Mouse (Mus musculus) splenic B cell, adult 2 months (primary cell): ENCODE measurements at regions not wholly inside any gene's neighbourhood (a gene's known extent, or its start where the extent isn't known, plus 50 kb on each side); places are given as distances from the start of the nearest gene placed in this dataset.
"Not testable (repeated sequence)": the region's sequence is repeated elsewhere in the genome, so short reads cannot be mapped to it uniquely, and the experiment has no call there.

ENCODE experiments used
- DNase-seq: peaks from one replicate; pipeline ENCODE4 v3.0.0-alpha.2; 2011; ENCODE audit warnings: low read depth, low spot score
- H3K27me3 ChIP-seq: 2 replicates; pipeline ENCODE4 v1.6.1; 2012; ENCODE audit warnings: mild to moderate bottlenecking, low read length, moderate library complexity, mixed read lengths; ENCODE audit not compliant: control insufficient read depth, poor library complexity, insufficient read depth, severe bottlenecking
- H3K36me3 ChIP-seq: 2 replicates; pipeline ENCODE4 v1.6.1; 2012; ENCODE audit warnings: mild to moderate bottlenecking, low read length, moderate library complexity, mixed read lengths; ENCODE audit not compliant: control insufficient read depth, poor library complexity, insufficient read depth, severe bottlenecking

DNA sequence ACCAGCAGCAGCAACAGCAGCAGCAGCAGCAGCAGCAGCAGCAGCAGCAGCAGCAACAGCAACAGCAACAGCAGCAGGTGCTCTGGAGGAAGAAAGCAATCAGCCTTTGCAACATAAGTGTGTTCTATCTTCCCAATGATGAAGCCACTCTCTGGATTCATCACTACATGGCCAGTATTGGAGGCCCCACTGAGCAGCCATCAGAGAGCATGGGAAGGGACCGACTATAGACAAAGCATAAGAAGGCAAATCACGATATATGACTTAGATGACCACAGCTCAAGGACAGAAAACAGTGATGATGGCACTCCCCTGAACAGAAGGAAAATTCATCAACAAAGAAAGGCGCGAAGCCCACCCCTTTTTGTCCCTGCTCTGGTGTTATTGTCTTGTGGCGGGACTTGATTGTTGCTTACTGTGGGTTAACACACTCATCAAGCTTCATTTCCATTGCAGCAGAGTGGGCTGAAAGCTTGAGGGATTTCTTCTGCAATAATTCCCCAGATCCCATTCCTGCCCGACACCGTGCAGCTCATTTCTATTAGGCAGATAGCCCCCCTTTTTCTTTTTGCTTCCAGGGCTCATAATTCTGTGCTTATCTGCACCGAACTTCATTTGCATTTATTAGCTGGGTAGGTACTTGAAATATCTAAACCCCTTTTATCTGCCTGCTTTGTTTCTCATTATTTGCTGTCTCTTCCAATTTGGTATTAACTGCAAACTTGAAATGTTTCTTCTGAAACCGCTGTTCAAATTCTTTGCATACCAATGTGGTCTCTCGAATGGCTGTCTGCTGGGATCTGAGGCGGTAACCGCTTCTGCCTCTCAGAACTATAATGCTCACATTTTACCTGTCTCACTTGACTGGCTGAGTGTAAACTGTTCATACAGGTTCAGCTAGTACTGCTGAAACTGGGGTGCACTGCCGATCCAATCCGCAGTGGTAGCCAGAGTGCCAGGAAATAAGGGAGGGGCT is 296.5 kb downstream of the Hace1 start:
- Histone ChIP-seq H3K36me3 (no peaks in the 10 kb centered on the region), H3K27me3 (no peaks in the 10 kb centered on the region)
- no peak for DNase-seq

- DNase-seq, H3K36me3 ChIP-seq, H3K27me3 ChIP-seq: not testable (repeated sequence)
Observed at GRCm38 (mm10) chr10:45875287-45875686, 297.7 kb downstream of the Hace1 start.

- DNase-seq: no peak
- H3K27me3 ChIP-seq: no peaks in the 10 kb centered on the region
- H3K36me3 ChIP-seq: no peaks in the 10 kb centered on the region
Observed at GRCm38 (mm10) chr10:45883745-45884144, 306.1 kb downstream of the Hace1 start.

DNA sequence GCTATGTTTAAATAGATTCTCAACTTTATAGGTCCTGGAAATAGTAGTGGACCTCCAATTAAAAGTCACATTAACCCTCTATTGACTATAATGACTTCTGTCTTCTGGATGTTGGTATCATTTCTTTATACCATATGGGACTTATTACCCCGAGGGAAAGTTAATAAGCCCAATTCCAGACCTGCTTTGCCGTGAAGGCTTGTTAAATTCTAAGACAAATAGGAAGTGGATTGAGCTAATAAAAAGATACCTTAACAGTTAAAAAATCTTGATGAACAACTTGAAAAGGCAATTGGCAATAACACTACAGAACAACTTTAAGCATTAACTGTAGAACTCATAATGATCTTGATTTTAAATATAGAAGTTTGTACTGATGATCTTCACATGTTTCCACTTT is 309.0 kb downstream of the Hace1 start:
- Histone ChIP-seq H3K36me3 (no peaks in the 10 kb centered on the region), H3K27me3 (no peaks in the 10 kb centered on the region; the same call in 1 of the 2 replicates)
- DNase-seq: no peak

- H3K27me3 ChIP-seq: no peaks in the 10 kb centered on the region; the same call in 1 of the 2 replicates
- no peak for DNase-seq
- no peaks in the 10 kb centered on the region for H3K36me3 ChIP-seq
Observed at GRCm38 (mm10) chr10:45888835-45889234, 311.2 kb downstream of the Hace1 start.

GRCm38 (mm10) chr10:45889381-45889951 is 311.8 kb downstream of the Hace1 start:
- DNase-seq: no peak
- Histone ChIP-seq H3K27me3 (no peaks in the 10 kb centered on the region; the same call in 1 of the 2 replicates), H3K36me3 (no peaks in the 10 kb centered on the region)

DNA sequence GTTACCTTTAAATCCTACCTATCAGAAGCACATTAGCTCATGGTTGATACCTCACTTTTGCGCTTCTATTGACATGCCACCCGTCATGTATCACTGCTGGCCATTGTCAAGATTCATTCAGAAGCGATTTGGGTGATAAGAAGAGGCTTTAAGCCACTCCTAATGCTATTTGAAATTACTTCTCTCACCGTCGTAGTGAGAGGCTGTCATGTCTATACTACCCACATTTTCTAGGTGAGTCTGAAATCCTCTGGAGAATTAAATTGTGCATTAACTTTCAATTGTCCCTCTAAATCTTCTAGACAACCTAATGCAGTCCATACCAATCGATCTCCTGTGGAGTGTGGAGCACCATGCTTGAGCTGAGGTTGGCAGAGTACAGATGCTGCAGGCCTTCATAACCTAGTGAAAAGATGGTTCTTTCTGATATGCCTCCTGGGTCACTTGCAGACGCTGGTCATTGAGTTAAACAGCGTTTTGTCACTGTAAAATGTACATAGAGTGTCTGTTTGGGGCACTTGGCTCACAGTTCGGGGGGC is 312.5 kb downstream of the Hace1 start:
- no peak for DNase-seq
- Histone ChIP-seq H3K36me3 (no peaks in the 10 kb centered on the region), H3K27me3 (no peaks in the 10 kb centered on the region; the same call in 1 of the 2 replicates)

GRCm38 (mm10) chr10:45892464-45892863 is 314.8 kb downstream of the Hace1 start:
- Histone ChIP-seq H3K36me3 (no peaks in the 10 kb centered on the region), H3K27me3 (no peaks in the 10 kb centered on the region; the same call in 1 of the 2 replicates)
- no peak for DNase-seq

DNA sequence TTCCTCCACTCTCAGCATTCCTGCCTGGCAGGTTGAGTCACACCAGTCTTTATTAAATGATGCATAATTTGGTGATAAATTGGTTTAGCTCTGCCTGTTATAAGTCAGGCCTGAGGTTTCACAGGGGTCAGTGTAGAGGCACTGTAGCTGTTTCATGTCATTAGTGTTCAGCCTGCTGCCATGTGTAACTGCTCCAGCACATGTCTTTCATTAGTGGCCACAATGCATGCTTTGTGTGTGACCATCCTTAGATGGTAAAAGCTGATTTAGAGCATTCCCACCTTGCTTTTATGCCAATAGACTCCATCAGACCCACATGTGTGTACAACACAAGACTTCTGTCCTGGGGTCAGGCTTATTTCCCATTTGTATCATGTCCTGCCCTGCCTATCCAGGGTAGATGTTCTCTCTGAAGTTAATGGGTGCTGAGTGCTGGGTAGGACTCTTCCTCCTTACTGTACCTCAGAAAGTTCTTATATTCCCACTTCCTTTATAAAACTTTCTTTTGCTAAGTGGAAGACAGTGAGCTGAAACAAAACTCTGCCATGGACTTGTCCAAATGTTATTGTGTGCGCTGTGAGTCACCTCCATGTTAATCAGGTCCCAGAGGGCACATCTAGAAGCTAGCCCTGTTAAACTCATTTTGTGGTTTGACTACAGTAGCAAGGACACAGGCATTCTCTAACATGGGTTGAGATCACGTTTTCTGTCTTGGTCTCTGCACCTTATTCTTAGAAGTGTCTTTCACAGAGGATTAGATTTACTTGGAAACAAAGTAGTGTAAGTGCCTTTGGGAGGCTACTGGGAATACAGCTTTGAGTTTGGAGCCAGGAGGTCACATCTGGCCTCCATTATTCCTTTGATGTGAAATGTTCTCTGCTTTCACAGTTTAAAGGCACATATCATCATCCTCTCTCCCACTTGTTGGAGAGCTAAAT is 316.5 kb downstream of the Hace1 start:
- DNase-seq: no peak
- Histone ChIP-seq H3K27me3 (no peaks in the 10 kb centered on the region; the same call in 1 of the 2 replicates), H3K36me3 (no peaks in the 10 kb centered on the region)

DNA sequence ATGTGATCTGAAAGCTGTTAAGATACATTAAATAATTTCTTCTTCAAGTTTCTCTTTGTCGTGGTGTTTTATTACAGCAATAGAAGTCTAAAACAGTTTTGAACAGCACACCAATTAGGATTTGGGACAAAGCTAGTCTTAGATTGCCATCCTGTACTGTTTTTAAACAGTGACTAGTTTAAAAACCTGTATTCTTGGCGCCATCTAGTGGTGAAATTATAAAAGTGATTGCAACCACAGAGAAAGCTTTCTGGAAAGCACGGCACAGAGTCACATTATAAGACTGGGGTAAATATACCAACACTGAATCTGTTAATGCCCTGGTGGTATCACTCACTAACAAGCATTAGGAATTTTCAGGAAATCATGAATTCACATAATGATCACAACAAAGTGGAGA is 339.3 kb downstream of the Hace1 start:
- peak; percentile 61 for DNase-seq
- no peaks in the 10 kb centered on the region for H3K36me3 ChIP-seq
- H3K27me3 ChIP-seq: no peaks in the 10 kb centered on the region

DNA sequence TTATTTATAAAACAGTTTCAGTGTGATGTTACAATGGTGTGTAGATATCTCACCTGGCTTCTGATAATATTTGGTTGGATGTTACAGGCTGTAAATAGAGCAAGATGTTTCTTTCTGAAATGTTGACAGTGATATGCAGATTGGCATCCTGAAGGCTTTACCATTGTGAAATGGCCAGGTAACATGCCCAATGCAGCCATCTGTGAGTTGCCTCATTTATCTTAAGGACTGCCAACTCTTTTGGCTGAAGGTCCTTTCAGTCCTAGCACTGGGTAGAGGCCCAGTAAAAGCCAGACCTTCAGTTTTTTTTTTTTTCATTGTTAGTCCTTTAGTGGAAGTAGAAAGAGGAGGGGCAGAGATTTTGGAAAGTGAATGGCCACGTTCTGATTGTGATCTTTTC is 348.1 kb downstream of the Hace1 start:
- H3K36me3 ChIP-seq: no peaks in the 10 kb centered on the region
- DNase-seq: no peak
- H3K27me3 ChIP-seq: no peaks in the 10 kb centered on the region

DNA sequence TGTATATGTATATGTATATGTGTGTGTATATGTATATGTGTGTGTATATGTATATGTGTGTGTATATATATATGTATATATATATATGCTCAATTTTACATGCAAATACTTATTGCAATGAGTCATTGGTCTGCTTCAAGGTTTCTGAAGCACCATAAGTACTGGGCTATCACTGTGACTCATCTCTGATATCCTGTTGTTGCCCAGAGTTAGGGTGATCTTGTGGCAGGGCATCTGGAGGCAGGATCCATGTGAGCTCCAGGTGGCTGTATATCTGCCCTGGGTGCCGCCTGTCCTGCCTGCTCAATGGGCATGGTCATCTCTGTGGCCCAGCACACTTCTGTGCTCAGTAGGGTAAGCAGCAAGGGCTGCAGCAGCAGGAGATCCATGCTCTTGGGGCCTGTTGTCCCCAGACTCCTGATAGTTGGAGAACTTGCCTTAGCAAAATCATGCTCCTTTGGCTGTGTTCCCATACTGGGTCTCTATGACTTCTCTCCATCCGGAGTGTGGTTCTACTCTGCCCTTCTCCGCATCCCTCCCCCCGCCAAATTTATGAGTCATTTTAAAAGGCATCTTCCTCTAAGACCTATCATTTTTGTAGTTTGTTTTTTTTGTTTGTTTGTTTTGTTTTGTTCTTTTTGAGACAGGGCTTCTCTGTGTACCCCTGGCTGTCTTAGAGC is 356.1 kb downstream of the Hace1 start:
- no peaks in the 10 kb centered on the region for H3K27me3 ChIP-seq
- no peaks in the 10 kb centered on the region for H3K36me3 ChIP-seq
- DNase-seq: no peak

GRCm38 (mm10) chr10:45957686-45958085 is 380.1 kb downstream of the Hace1 start:
- DNase-seq: no peak
- H3K27me3 ChIP-seq: no peaks in the 10 kb centered on the region
- H3K36me3 ChIP-seq: no peaks in the 10 kb centered on the region

DNA sequence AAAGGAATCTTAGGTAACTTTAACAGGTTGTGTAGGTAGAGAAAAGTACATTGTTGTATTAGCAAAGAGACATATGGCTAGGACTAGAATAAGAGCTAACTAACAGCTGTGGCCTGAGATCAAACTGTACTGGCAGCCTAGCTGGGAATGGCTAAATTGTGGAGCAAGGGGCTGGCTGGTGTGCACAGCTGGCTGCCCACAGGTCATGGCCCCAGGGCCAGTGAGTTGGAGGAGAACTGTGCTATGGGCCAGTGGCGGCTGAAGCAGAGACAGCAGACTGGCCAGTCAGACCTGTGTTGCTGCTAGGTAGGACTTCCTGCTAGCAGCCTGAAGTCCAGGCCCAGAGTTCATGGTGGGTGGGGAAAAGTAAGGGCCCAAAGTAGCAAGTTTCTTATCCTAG is 394.6 kb downstream of the Hace1 start:
- Histone ChIP-seq H3K36me3 (no peaks in the 10 kb centered on the region), H3K27me3 (no peaks in the 10 kb centered on the region)
- no peak for DNase-seq
